Mouse (Mus musculus) adrenal gland, adult (tissue): ENCODE results near the gene Cdh23.

Source experiments
- DNase-seq, 2 experiments: peaks; one replicate each; pipeline ENCODE4 v3.0.0; 2022 to 2023; ENCODE audit warnings: low spot score in 1 of 2; ENCODE audit not compliant: inconsistent age in 2 of 2

Cdh23 gene

DNA sequence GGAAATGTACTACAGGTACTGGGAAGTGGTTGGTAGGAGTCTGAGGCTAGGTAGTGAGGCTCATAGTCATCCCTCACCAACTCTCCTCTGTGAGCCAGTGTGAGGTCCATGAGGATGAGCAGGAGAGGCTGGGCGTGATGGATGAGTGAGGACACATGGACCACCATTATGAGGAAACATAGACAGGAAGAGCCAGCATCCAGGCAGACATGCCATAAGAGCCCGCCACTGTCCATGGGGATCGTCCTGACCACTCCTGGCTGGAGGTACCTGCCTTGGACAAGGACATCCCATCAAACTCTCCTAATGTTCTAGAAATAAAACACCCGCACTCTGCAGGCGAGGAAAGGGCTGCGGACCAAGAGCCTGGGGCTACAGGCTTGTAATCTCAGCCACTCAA is at the start of gene Cdh23:
Cdh23 (minus strand) TSS at position 101 of the 400 bp plus-strand sequence.
- no peak for DNase-seq

DNA sequence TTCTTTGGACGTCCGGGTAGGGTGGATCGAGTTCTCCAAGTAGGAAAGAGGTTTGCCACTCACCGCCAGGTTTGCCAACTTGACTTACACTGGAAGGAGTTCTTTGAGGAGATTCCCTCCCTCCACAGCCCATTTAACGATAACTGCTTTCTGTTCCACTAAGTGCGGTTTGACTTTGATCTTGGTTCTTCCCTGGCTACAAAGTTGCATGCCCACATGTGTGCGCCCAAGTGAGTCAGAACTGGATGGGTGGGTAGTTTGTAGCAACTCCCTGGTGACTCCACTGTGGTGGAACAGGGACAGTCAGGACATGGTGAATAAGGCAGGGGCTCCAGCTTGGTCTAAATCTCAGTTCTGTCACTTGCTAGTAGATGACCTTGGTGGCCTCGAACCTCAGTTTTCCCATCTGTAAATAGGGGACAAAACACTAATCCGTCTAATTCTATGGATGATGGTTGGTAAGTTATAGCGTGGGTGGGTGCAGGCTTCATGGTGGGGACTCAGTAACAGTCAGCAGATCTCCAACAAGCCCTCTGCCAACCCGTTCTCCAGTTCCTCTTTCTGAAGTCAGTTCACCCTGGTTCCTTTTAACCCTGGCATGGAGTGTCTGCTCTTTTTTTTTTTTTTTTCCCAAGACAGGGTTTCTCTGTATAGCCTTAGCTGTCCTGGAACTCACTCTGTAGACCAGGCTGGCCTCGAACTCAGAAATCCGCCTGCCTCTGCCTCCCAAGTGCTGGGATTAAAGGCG is 48.4 kb upstream of the Cdh23 start:
- peak in 1 of 2 experiments; percentile 36 for DNase-seq

DNA sequence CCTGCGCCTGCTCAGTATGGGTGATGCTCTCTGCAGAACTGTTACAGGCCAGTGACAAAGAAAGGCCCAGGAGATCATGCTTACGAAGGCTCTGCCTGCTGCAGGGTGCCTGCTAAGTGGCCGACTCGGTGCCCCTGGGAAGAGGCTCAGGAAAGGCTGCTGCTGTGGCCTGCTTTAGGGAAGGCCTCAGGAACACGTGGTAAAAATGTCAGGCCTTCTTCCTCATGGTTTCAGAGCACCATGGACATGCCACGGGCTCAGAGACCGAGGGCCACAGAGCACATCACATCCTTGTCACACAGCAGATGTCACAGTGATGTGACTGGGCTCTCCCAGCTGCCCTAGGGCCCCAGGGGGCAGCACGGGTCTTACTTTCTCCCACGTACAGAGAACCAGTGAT is 47.4 kb upstream of the Cdh23 start:
- DNase-seq: peak in 1 of 2 experiments; percentile 33

GRCm38 (mm10) chr10:60742942-60743341 is 46.7 kb upstream of the Cdh23 start:
- DNase-seq: peak; percentile 57 to 81

GRCm38 (mm10) chr10:60742296-60742695 is 46.0 kb upstream of the Cdh23 start:
- peak in 1 of 2 experiments; percentile 39 for DNase-seq

- DNase-seq: no peak
Observed at GRCm38 (mm10) chr10:60741435-60741834, 45.1 kb upstream of the Cdh23 start.

GRCm38 (mm10) chr10:60739619-60740363 is 43.5 kb upstream of the Cdh23 start:
- DNase-seq: peak in 1 of 2 experiments; percentile 41

- DNase-seq: peak in 1 of 2 experiments; percentile 65
Observed at GRCm38 (mm10) chr10:60737886-60738640, 41.8 kb upstream of the Cdh23 start.

GRCm38 (mm10) chr10:60737169-60737728 is 41.0 kb upstream of the Cdh23 start:
- peak; percentile 80 to 91 for DNase-seq

DNA sequence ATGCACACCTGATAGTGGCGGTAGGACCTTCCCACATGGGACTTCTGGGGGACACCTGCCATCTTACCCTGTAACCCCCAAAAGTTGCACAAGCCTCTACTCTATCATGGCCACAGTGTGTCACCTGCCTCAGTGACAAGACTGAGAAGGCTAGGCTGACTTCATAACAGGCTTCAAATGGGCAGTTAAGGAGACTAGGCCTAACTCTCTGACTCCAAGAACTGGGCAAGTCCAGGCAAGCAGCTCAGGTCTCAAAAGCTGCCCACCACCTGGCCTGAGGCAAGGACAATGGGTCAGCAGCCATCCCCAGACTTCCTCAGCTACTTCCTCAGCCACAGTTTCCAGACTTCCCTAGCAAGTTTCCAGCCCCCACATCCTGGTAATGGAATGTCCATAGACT is 39.4 kb upstream of the Cdh23 start:
- no peak for DNase-seq

GRCm38 (mm10) chr10:60733471-60733870 is 37.2 kb upstream of the Cdh23 start:
- DNase-seq: peak in 1 of 2 experiments; percentile 66

DNA sequence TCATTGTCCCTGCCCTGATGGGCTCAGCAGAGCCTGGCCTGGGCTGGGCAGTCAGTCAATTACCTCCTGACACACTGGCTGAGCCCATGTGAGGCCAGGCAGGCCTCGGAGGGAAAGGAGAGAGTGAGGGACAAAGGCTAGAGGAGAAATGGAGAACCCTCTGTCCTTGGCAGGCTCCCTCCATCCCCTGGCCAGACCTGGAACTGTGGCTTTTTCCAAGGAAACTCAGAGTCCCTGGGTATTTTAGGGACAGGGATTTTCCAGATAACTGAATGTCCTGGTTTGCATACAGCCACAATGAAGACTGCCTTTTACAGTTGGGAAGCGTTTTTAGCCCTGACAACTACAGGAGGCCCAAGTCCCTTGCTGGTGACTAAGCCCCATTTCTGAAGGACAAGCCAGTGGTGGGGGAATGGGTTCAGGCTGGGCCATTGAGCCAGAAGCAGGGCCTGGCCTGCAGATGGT is 36.1 kb upstream of the Cdh23 start:
- DNase-seq: peak; percentile 72 to 89

GRCm38 (mm10) chr10:60731742-60732141 is 35.5 kb upstream of the Cdh23 start:
- DNase-seq: no peak

DNA sequence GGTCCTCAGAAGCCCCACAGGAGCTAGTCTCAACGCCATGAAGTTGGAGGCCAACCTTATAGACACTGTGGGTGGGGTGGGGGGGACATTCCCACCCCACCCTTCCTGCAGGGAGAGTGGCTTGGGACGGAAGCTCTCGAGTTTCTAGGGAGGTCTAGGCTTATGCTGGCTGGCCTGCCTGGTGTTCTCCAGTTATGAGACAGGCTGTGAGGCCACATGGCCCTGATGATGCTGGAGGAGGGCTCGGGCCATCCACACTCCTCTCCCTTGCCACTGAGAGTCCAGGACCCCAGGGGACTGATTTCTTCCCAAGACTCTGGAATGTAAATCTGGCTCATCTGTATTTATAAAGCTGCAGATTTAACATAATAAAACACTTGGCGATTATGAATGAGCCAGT is 31.0 kb upstream of the Cdh23 start:
- no peak for DNase-seq

- DNase-seq: no peak
Observed at GRCm38 (mm10) chr10:60726896-60727295, 30.6 kb upstream of the Cdh23 start.

DNA sequence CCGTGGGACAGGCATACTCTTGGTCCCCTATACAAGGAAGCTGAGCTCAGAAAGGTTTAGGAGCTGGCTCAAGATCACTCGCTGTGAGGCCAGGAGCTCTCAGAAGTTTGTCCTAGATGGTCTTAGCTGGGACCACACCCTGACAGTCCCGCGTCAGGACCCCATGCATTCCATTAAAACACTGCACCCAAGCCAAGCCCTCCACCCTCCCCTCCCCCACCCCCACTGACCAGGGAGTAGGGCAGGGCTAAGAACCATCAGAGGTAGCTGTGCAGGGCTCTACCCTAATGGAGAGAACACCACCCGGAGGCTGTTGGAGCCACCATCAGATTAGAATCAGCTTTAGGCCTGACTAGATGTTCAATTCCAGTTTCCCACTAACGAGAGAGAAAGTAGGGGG is 28.2 kb upstream of the Cdh23 start:
- DNase-seq: no peak

DNA sequence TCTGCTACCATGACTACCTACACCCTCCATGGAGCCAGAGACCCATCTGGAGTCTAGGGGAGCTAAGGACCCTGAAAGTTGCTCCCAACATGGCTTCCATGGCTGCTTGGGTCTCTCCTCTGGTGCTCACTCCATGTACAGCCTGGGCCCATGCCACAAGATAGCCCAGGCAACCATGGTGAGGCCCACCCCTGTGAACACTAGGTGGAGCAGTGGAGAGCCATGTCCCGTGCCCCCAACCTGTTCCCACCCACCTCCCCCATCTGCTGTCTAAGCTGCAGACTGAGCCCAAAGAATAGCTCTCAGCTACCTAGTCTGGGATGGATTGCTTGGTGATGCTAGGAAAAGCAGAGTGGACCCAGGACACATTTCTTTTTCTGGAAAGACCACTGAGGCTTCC is 27.1 kb upstream of the Cdh23 start:
- DNase-seq: no peak

- no peak for DNase-seq
Observed at GRCm38 (mm10) chr10:60721640-60722039, 25.4 kb upstream of the Cdh23 start.

GRCm38 (mm10) chr10:60720461-60720860 is 24.2 kb upstream of the Cdh23 start:
- DNase-seq: no peak

- no peak for DNase-seq
Observed at GRCm38 (mm10) chr10:60718491-60718890, 22.2 kb upstream of the Cdh23 start.

GRCm38 (mm10) chr10:60716449-60716848 is 20.2 kb upstream of the Cdh23 start:
- DNase-seq: no peak
